Mouse (Mus musculus) ovary, postnatal 14 days (tissue): Measurements from ENCODE around the gene Ruvbl2.

Source experiments
- DNase-seq: peaks from one replicate; pipeline ENCODE4 v3.0.0; 2022; ENCODE audit warnings: low spot score

The Ruvbl2 gene

GRCm38 (mm10) chr7:45426556-45426955 is 11.3 kb downstream of the Ruvbl2 start:
- DNase-seq = no peak

GRCm38 (mm10) chr7:45421194-45421593 is 16.7 kb downstream of the Ruvbl2 start:
- DNase-seq = no peak

GRCm38 (mm10) chr7:45420615-45420919 is 17.3 kb downstream of the Ruvbl2 start, which contains the start of gene Lhb:
Gene Lhb, plus strand, starts transcription at chr7:45420820.
- no peak for DNase-seq

GRCm38 (mm10) chr7:45419859-45420614 is 17.9 kb downstream of the Ruvbl2 start:
- DNase-seq = no peak

GRCm38 (mm10) chr7:45417962-45418492 is 19.9 kb downstream of the Ruvbl2 start:
- DNase-seq = no peak

- DNase-seq = no peak
These were observed 22.3 kb downstream of the Ruvbl2 start for GRCm38 (mm10) chr7:45415636-45416035.

GRCm38 (mm10) chr7:45414740-45415224 is 23.1 kb downstream of the Ruvbl2 start:
- no peak for DNase-seq

GRCm38 (mm10) chr7:45413864-45414739 is 23.8 kb downstream of the Ruvbl2 start:
- DNase-seq = no peak

GRCm38 (mm10) chr7:45413113-45413863 is 24.6 kb downstream of the Ruvbl2 start, which contains the start of gene Ntf5:
Gene Ntf5, plus strand, starts transcription at chr7:45413695.
- DNase-seq = peak; percentile 38

- no peak for DNase-seq
These were observed 25.5 kb downstream of the Ruvbl2 start for GRCm38 (mm10) chr7:45412421-45412820.

GRCm38 (mm10) chr7:45409497-45410163 is 28.3 kb downstream of the Ruvbl2 start:
- no peak for DNase-seq

GRCm38 (mm10) chr7:45408949-45409348 is 28.9 kb downstream of the Ruvbl2 start:
- DNase-seq = no peak

GRCm38 (mm10) chr7:45408351-45408750 is 29.5 kb downstream of the Ruvbl2 start:
- DNase-seq = no peak

- DNase-seq = no peak
These were observed 30.1 kb downstream of the Ruvbl2 start for GRCm38 (mm10) chr7:45407836-45408235.

- no peak for DNase-seq
These were observed 31.4 kb downstream of the Ruvbl2 start for GRCm38 (mm10) chr7:45406157-45407156.

GRCm38 (mm10) chr7:45405091-45406075 is 32.5 kb downstream of the Ruvbl2 start, which contains the start of gene Kcna7:
Gene Kcna7, plus strand, starts transcription at chr7:45405653.
- DNase-seq = peak; percentile 76

- DNase-seq = peak; percentile 44
These were observed 34.2 kb downstream of the Ruvbl2 start for GRCm38 (mm10) chr7:45403532-45404261.

GRCm38 (mm10) chr7:45401521-45402085 is 36.3 kb downstream of the Ruvbl2 start:
- DNase-seq = no peak
